Mouse (Mus musculus): ENCODE measurements at regions not wholly inside any gene's neighbourhood (a gene's known extent, or its start where the extent isn't known, plus 50 kb on each side); places are given as distances from the start of the nearest gene placed in this dataset.

DNA sequence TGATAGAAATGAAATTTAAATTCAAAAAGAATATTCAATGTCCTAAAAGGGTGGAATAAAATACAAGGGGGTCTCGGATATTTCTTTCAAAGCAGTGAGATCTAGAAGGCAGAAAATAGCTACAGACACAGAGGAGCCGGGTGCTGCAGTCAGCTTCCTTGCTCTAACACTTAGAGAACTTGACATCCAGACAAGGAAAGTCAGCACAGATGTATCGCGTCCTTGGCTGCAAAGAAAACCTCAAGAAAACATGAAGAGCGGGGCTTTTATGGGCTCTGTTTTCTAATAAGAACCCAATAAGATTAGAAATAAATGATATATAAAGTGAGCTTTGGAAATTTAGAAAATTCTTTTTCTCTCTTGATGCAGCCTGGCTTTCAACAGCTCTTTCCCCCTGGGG lies 53.1 kb upstream of the Glis3 start:
- DNase-seq: no peak

- no peak for DNase-seq
Observed at GRCm38 (mm10) chr19:28733781-28734180, 53.9 kb upstream of the Glis3 start.

DNA sequence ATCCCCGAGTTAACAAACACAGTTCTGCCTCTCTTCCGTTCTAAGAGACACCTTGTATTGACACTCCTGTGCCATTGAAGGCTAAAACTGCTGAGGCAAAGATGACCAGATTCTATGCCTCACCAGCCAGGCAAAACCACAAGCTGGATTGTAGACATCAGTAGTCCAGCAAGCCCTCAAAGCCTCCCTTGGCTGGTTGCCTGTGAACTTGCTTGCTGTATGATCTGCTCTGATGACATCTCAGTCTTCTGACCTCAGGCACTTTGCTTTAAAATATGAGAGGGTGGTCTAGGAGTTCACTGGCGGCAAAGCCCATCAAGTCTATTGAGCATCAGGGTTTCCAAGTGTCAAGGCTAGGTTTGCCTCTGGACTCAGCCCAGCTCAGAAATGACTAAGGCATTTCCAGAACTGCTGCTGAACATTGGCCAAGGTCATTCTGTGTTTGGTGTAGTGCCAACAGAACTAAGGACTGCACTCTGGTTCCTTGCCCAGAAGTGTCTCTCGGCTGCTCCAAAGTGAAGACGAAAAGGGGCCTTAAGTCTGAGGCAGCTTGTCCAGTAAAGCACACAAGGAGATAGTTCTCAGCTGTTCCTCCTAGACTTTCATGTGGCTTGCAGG lies 63.4 kb upstream of the Glis3 start:
- peak; percentile 87 to 89 for DNase-seq

- no peak for DNase-seq
Observed at GRCm38 (mm10) chr19:28745105-28745504, 65.2 kb upstream of the Glis3 start.

- DNase-seq: peak in 1 of 2 experiments; percentile 15
Observed at GRCm38 (mm10) chr19:28745534-28745933, 65.7 kb upstream of the Glis3 start.

DNA sequence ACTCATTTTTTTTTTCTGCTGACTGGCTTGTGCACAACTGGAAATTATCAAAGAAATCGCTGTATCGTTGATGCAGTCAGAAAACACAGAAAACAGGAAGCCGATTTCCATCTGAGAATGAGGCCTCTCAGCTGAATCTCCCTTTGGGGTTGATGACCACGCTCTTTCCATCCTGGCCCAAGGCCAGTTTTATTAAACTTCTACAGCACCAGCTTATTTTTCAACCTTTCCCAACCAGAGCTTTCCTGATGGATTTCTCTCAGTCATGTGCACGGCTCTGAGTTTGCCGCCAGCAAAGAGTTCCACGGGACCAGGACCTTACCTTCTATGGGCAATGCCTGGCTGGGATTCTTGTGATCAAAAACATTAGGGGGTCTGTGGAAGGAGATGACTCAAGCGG lies 71.2 kb upstream of the Glis3 start:
- DNase-seq: no peak

GRCm38 (mm10) chr19:28758854-28759253 lies 76.0 kb upstream of the Slc1a1 start:
- peak; percentile 84 to 89 for DNase-seq

DNA sequence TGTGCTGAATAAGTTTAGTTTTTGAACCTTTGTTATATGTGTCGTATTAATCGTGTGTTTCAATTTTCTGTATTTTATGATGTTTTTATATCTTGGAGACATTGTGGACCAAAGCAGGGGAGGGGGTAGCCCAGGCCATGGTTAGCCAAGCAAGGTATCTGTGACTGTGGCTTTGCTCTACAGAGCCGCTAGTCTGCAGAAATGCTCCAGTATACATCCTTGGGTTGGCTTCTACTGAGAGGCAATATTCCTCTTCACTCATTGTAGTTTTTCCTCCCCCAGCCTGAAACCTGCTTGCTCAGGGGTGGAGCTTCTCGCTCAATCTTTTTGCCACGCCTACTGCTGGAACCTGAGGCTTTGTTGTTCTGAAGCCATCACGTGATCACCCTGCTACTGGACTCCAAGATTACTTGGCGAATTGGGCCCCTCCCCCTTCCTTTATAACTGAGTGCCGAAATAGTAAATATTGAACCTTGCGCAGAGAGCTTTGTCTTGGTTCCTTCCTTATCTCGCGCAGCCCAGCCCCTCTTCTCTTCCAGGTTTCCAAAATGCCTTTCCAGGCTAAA lies 70.0 kb upstream of the Slc1a1 start:
- no peak for DNase-seq

DNA sequence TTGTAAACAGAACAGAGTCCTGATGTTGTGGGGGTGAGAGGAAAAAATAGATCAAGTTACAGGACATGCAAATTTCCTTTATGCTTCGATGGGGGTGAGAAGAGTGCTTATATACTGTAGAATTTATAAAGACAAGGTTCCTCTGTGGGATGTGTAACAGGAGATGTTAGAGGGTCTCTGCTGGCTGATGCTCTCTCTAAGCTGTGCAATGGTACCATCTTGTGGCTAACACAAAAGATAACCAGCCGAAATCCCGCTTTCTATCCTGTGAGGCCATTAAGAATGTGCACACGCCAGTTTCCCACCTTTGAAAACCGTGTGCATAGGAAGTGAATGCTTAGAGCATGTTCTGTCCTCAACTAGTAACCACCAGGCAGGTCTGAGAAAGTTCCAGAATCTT lies 66.6 kb upstream of the Slc1a1 start:
- no peak for DNase-seq

DNA sequence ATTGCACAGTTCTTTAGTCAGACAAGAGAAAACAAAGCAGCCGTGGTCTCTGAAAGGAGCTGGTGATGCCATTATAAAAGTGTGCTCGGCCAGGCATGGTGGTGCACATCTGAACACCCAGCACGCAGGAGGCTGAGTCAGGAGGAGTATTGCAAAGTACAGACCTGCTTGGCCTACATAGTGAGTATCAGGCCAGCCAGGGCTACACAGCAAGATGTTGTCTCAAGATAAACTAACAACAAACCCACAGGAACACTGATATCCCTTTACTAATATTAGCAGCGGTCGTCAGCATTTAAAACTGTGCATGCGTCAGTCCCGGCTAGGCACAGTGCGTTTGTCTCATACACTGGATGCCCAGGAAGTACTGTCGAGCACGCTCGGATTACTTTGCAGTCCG lies 64.4 kb upstream of the Slc1a1 start:
- no peak for DNase-seq

DNA sequence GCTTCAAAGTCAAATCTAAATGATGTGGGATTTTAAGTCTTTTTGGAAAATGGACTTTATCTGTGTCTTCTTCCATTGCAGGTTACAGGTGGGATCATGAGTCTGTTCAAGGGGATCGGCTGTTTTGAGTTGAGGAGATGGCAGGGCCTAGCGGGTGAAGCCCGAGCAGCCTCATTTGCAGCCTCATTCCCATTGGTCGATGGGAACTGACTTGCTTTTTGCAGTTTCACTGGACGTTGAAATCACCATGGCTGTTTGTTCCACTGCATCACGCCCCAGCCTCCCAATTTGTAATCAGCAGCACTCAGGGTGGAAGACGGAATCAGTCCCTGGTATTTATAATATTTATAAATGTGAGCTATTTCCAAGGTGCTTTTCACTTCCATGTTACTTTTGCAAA lies 63.0 kb upstream of the Slc1a1 start:
- no peak for DNase-seq

DNA sequence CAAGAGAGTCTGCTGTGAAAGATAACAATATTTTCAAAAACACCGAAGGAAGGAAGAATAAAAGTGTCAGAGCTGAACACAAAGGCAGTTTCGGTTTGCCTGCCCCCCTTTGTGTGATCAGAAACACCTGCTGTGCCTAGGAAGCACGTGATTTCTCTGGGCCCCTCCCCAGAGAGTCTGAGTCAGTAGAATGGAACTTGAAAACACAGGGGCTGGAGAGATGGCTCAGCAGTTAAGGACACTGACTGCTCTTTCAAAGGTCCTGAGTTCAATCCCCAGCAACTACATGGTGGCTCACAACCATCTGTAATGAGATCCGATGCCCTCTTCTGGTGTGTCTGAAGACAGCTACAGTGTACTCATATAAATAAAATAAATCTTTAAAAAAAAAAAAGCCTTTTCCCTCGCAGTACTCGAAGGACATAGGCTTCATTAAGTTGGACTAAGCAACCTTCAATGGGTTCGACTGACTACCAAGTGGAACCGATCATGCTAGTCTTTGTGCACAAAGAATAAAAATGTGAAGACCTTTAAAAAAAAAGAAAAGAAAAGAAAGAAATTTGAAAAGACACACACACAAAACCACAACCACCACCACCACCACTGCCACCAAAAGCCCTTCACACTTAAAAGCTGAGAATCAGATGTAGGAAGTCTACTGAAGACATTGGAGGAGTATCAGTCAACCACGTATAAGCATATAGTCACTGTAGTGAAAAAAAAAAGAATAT lies 61.8 kb upstream of the Slc1a1 start:
- DNase-seq: no peak

DNA sequence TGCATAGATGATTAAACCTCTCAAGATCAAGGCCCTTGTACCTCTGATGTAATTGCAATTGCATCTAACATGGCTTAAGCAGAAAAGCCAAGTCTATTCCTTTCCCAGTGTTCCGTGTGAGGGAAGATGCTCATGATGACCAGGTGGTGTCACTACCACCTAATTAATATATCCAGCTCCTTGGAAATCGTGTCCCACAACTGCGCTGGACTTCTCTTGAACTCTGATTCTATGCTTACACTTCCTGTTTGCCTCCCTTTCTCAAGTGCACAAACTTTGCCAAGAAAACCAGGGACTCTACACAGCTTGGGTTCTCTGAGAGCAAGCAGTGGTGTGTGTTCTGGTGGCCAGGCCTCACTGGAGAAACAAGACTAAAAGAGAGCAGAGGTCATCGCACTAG lies 58.0 kb upstream of the Slc1a1 start:
- DNase-seq: peak; percentile 8 to 11

DNA sequence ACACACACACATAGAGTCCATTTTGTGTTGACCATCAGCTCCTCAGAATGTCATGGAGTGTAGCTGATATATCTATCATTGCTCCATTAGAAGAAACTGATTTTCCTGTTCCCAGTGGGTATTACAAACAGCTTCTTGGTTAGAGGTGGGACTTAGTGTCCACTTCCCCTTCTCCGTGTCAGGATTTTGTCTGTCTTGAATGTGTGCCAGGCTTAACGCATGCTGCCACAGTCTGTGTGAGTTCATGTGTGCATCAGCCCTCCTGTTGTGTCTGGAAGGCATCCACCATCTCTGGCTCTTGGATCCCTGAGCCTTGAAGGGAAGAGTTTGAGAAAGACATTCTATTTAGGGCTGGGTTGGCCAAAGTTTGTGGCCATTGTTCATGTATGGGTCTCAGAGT lies 57.2 kb upstream of the Slc1a1 start:
- no peak for DNase-seq

DNA sequence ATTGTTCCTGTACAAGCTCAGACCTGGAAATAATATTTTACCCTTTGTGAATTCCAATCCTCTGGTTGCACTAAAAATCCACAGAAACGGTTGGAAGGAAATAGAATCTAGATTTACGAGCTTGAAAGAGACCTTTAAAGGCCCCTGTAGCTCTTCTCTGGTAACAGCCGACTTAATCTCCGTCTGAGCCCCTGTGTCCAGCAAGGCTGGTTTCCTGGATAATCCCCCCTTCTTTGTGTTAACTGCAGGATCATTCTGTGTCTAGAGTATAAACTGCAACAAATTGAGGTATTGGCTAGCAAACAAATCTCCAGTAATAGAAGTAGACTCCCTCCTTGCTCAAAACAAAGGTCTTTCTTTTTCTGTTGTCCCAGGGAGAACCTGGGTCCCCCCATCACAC lies 56.5 kb upstream of the Slc1a1 start:
- no peak for DNase-seq

- no peak for DNase-seq
Observed at GRCm38 (mm10) chr19:28781971-28782370, 52.9 kb upstream of the Slc1a1 start.

Measured in adrenal gland, postnatal 36 days (tissue).